Mouse (Mus musculus): Measurements from ENCODE around the gene Mlxip. TPM values are rescaled to one million over a fixed set of nuclear protein-coding genes. Genes with fewer than 3 reads are reported as not detected.
A peak's percentile ranks its signal among the peaks of the same experiment; 100 is the strongest.

The Mlxip gene
- polyA plus RNA-seq (2015; fragmentation: Nextera tagmentation; extraction: Ambion mirVana): 10.5 and 13.2 TPM in 2 replicates

DNA sequence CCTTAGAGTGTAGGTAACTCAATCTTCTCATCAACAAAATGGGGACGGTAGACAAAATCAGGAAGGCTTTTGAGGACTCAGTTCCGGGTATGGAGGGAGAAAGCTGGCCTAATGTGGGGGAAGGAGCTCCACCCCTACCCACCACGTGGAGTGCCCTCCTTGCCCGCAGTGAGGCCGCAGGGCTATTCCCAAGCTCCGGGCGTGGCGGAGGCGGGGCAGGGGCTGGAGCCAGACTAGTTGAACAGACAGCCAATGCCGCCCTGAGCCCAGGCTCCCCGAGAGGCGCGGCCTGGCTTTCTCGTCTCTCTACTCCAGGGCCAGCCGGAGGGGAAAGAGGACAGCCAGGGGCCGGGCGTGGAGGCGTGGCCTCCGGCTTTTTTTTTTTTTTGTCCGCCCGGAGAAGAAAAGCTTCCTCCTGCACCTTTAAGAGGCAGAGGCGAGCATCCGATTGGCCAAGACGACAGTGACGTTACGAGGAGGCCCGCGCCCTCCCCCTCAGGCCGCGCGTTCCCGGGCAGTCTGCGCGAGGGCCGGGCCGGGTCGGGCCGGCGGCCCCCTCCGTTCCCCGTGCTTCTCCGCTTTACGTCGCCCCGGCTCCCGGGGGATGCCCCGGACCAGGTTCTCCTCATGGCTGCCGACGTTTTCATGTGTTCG is at the start of gene Mlxip:
Gene Mlxip, plus strand, starts transcription at position 496 of the 654 bp plus-strand sequence.
- DNase-seq (ENCODE audit: low spot score) (peak; percentile 98), ATAC-seq (ENCODE audit: low FRiP score, low TSS enrichment) (peak; percentile 99)
- Histone ChIP-seq H3K27me3 (ENCODE audit: control insufficient read depth, insufficient read depth, low read length) (no peaks in the 10 kb centered on the region), H3K9me3 (ENCODE audit: control insufficient read depth, low read length) (no peaks in the 10 kb centered on the region), H3K36me3 (ENCODE audit: control insufficient read depth, insufficient read depth, low read length) (no peaks in the 10 kb centered on the region), H3K4me1 (replicated peaks; ENCODE audit: control insufficient read depth, insufficient read depth) (0 out of 2 replicates have a peak, but pooled peaks cover 2% of the 10 kb centered on the region), H3K27ac (replicated peaks) (peak within 1 kb of the TSS; percentile 91), H3K9ac (ENCODE audit: low read length) (peak within 1 kb of the TSS; percentile 95), H3K4me2 (replicated peaks; ENCODE audit: low read depth) (peak within 1 kb of the TSS; percentile 65), H3K4me3 (ENCODE audit: low read depth, low read length) (peak within 1 kb of the TSS; percentile 99)
- TF ChIP-seq EP300 (optimal IDR thresholded peaks at IDR 0.05): peak; percentile 33
- peak; percentile 45 for TF ChIP-seq CTCF (IDR thresholded peaks at IDR 0.05; ENCODE audit: low read depth)
- 0% methylated on average over 30 of the region's 50 CpGs for WGBS

DNA sequence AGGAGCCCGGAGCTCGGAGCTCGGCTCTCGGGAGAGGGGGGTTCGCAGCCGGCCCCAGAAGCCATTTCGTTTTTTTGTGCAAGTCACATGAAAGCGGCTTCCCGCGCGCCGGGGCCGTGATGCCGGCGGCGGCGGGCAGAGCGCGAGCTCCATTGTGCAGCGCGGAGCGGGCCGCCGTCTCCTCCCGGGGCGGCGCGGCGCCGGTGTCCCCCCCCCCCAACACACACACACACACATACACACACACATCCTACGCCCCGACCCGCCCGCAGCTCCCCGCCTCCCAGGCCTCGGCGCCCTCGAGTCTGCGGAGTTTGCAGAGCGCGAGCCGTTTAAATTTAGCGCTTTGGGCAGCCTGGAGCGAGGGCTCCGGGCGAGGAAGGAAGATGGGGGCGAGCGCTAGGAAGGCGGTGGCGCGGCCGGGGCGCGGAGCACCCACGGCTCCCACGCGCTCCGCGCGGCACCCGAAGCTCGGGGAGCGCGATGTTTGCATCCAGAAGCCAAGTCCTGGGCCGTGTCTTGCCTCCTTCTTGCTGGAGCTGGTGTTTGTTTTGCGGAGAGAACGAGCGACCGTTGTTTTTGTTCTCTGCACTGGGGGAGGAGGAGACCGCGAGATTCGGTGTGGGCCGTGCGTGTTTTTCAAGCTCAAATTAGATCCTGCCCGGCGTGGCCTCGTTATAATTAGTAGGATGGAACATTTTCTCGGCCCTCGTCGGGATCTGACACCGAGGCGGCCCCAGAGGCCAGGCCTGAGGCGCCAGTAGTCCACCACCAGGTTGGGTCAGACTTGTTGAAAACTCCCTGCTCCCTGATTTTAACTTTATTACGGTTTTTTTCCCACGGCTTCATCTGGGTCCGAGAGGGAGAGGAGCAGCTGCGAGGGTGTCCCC is 49.4 kb upstream of the Mlxip start:
- peak; percentile 73 for DNase-seq (ENCODE audit: low spot score)
- TF ChIP-seq CTCF (IDR thresholded peaks at IDR 0.05; ENCODE audit: low read depth) (no peak), EP300 (optimal IDR thresholded peaks at IDR 0.05) (no peak)
- WGBS: under 1% methylated on average over 61 of the region's 87 CpGs

DNA sequence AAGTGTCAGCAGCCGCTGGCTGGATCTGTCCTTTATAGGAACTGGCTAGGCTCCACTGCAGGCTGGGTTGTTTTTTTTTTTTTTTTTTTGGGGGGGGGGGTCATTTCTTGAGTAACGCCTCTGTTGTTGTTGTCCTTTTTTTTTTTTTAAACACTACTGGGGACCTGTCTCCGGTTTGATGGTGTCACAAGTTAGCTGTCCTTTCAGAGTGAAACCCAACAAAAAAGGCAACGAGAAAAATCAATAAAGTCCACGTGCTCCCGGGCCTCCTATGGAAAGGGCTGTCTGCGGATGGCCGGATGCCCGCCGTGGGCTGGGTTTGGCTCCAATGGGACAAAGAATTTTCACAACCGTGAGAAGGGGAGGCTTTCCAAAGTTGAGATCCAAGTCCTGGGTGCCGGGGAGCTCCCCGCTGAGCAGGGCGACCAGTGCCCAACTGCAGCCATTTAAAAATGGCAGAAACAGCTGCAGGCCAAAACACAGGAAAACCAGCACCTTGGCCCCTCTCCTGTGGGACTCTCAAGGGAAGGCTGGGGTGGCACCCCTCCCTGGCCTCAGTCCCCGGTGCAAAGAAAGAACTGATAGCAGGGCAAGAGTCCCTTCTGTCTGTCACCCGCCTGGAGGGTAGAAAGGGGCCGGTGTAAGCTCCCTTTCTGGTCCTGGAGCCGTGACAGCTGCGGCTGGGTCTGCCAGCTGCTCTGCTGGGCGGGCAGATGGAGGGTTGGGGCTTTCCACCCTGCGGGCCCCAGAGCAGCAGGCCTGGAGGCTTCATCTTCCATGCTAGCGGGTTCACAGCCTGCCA is 48.5 kb upstream of the Mlxip start:
- Histone ChIP-seq H3K4me3 (ENCODE audit: low read depth, low read length) (peak overlapping the region; percentile 88), H3K9ac (ENCODE audit: low read length) (peak overlapping the region; percentile 87)
- 3% methylated on average over 22 of the region's 22 CpGs for WGBS

More for the DNA sequence above, 49.4 kb upstream of the Mlxip start:
- Histone ChIP-seq H3K9ac (ENCODE audit: low read length) (peak overlapping the region; percentile 87), H3K4me1 (replicated peaks; ENCODE audit: control insufficient read depth, insufficient read depth) (0 out of 2 replicates have a peak, but pooled peaks cover 2% of the 10 kb centered on the region), H3K9me3 (ENCODE audit: control insufficient read depth, low read length) (no peaks in the 10 kb centered on the region), H3K36me3 (ENCODE audit: control insufficient read depth, insufficient read depth, low read length) (no peaks in the 10 kb centered on the region), H3K4me2 (replicated peaks; ENCODE audit: low read depth) (peak overlapping the region; percentile 93), H3K4me3 (ENCODE audit: low read depth, low read length) (peak overlapping the region; percentile 88), H3K27me3 (ENCODE audit: control insufficient read depth, insufficient read depth, low read length) (no peaks in the 10 kb centered on the region), H3K27ac (replicated peaks) (peak overlapping the region; percentile 96)
- ATAC-seq (ENCODE audit: low FRiP score, low TSS enrichment): peak; percentile 27

DNA sequence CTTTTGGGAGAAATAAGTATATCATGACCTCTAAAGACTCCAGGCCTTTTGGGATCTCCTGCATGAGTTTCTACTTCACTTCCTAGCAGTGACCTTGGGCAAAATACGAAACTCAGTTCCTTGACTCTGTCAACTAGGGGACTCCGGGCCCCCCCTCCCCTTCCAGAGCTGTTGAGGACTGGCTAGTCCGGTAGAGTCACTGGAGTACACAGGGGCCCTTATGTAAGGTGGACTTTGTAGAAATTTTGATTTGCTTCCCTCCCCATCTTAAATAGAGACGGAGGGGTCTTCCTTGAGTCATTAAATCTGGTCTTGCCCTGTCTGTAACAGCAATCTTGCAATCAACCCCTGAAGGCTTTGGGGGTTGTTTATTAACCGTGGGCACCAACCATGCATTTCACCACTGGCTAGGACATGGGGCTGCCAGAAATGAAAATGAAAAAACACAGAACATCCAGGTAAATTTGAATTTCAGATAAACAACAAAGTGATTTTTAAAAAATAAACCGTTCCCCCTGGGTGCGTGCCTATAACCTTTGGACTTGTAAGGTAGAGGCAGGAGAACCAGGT is 47.8 kb upstream of the Mlxip start:
- H3K4me1 ChIP-seq (replicated peaks; ENCODE audit: control insufficient read depth, insufficient read depth): 0 out of 2 replicates have a peak, but pooled peaks cover 2% of the 10 kb centered on the region
- no peaks in the 10 kb centered on the region for H3K9me3 ChIP-seq (ENCODE audit: control insufficient read depth, low read length)
- 61% methylated on average over 7 of the region's 7 CpGs for WGBS
- no peak for DNase-seq (ENCODE audit: low spot score)
- H3K4me3 ChIP-seq (ENCODE audit: low read depth, low read length): peak overlapping the region; percentile 88
- H3K36me3 ChIP-seq (ENCODE audit: control insufficient read depth, insufficient read depth, low read length): no peaks in the 10 kb centered on the region
- peak overlapping the region; percentile 87 for H3K9ac ChIP-seq (ENCODE audit: low read length)
- H3K27me3 ChIP-seq (ENCODE audit: control insufficient read depth, insufficient read depth, low read length): no peaks in the 10 kb centered on the region
- ATAC-seq (ENCODE audit: low FRiP score, low TSS enrichment): no peak
- H3K27ac ChIP-seq (replicated peaks): peak overlapping the region; percentile 90
- no peak for TF ChIP-seq CTCF (IDR thresholded peaks at IDR 0.05; ENCODE audit: low read depth)
- no peak for TF ChIP-seq EP300 (optimal IDR thresholded peaks at IDR 0.05)
- peak overlapping the region; percentile 93 for H3K4me2 ChIP-seq (replicated peaks; ENCODE audit: low read depth)

More for the DNA sequence above, 48.5 kb upstream of the Mlxip start:
- H3K4me1 ChIP-seq (replicated peaks; ENCODE audit: control insufficient read depth, insufficient read depth): 0 out of 2 replicates have a peak, but pooled peaks cover 2% of the 10 kb centered on the region
- peak overlapping the region; percentile 93 for H3K4me2 ChIP-seq (replicated peaks; ENCODE audit: low read depth)
- no peak for TF ChIP-seq CTCF (IDR thresholded peaks at IDR 0.05; ENCODE audit: low read depth)
- TF ChIP-seq EP300 (optimal IDR thresholded peaks at IDR 0.05): peak; percentile 56
- H3K27me3 ChIP-seq (ENCODE audit: control insufficient read depth, insufficient read depth, low read length): no peaks in the 10 kb centered on the region
- H3K27ac ChIP-seq (replicated peaks): peak overlapping the region; percentile 96
- H3K9me3 ChIP-seq (ENCODE audit: control insufficient read depth, low read length): no peaks in the 10 kb centered on the region
- no peaks in the 10 kb centered on the region for H3K36me3 ChIP-seq (ENCODE audit: control insufficient read depth, insufficient read depth, low read length)
- peak; percentile 41 for ATAC-seq (ENCODE audit: low FRiP score, low TSS enrichment)
- DNase-seq (ENCODE audit: low spot score): peak; percentile 81

DNA sequence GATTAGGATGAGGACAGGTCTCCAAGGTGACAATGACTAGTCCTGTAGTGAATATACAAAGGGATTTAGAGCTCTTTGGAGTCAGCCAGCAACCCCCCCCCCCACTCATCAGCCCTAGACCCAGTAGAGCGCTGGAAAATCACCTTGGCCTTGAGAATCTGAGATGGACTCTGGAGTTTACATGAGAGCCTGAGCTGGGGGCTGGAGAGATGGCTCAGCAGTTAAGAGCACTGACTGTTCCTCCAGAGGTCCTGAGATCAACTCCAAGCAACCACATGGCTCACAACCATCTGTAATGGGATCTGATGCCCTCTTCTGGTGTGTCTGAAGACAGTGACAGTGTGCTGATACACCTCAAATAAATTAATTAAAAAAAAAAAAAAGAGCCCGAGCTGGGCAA is 46.6 kb upstream of the Mlxip start:
- Histone ChIP-seq H3K4me1 (replicated peaks; ENCODE audit: control insufficient read depth, insufficient read depth) (0 out of 2 replicates have a peak, but pooled peaks cover 2% of the 10 kb centered on the region), H3K27ac (replicated peaks) (no peak overlapping the region), H3K9me3 (ENCODE audit: control insufficient read depth, low read length) (no peaks in the 10 kb centered on the region), H3K4me2 (replicated peaks; ENCODE audit: low read depth) (no peak overlapping the region), H3K27me3 (ENCODE audit: control insufficient read depth, insufficient read depth, low read length) (no peaks in the 10 kb centered on the region), H3K9ac (ENCODE audit: low read length) (no peak overlapping the region), H3K4me3 (ENCODE audit: low read depth, low read length) (no peak overlapping the region), H3K36me3 (ENCODE audit: control insufficient read depth, insufficient read depth, low read length) (no peaks in the 10 kb centered on the region)
- DNase-seq (ENCODE audit: low spot score): no peak
- no peak for ATAC-seq (ENCODE audit: low FRiP score, low TSS enrichment)
- 91% methylated on average over 2 of the region's 2 CpGs for WGBS
- TF ChIP-seq CTCF (IDR thresholded peaks at IDR 0.05; ENCODE audit: low read depth): no peak
- TF ChIP-seq EP300 (optimal IDR thresholded peaks at IDR 0.05): no peak

Data from stomach, postnatal 0 days (tissue).